Mouse (Mus musculus) heart, postnatal 0 days (tissue): ENCODE results near the gene Ift122.

ENCODE experiments used
- CTCF ChIP-seq: IDR thresholded peaks from 2 replicates; pipeline ENCODE4 v1.5.1; 2016; ENCODE audit warnings: antibody characterized with exemption, control low read depth, low read depth
- EP300 ChIP-seq: IDR thresholded peaks from 2 replicates; pipeline ENCODE4 v1.6.1; 2016; ENCODE audit warnings: antibody characterized with exemption, low read depth

DNA sequence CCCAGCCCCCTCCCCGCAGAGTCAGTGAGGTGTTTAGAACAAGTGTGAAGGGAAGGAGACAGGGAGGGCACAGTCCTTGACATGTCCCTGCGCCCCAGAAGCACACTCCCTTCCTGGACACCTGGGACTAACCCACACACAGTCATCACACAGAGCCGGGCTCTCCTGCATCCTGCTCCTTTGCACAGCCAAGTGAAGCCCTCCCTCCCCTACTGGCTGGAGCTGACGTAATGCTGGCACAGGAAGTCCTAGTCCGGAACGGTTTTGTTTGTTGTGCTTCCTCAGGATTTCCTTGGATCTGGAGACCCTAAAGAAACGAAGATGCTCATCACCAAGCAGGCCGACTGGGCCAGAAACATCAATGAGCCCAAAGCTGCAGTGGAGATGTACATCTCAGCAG, 56.7 kb downstream of the Ift122 start:
- TF ChIP-seq CTCF, result no peak
- TF ChIP-seq EP300, result peak; percentile 89
